Mouse (Mus musculus): Measurements from ENCODE around the gene Olr1.

Gene Olr1

DNA sequence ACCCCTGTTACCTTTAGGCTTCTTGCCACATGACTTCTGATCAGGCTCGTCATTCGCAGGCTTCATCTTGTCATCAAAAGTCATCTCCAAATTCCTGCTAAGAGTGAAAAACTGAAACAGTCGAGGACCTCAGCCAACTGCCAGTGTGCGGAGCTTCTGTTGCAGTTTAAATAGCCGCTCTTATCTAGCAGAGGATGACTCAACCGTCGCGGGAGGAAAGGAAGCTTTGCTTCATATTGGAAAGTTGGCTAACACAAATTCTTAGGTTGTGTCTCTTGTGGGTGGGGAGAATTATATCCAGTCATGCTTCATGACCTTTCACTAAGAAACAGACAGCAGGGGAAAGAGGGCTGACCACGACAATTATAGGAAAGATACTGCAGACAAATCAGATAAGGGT, at the start of gene Olr1:
Olr1 (minus strand) TSS at position 142 of the 400 bp plus-strand sequence.
- no peak for DNase-seq (ENCODE audit: low read depth)

DNA sequence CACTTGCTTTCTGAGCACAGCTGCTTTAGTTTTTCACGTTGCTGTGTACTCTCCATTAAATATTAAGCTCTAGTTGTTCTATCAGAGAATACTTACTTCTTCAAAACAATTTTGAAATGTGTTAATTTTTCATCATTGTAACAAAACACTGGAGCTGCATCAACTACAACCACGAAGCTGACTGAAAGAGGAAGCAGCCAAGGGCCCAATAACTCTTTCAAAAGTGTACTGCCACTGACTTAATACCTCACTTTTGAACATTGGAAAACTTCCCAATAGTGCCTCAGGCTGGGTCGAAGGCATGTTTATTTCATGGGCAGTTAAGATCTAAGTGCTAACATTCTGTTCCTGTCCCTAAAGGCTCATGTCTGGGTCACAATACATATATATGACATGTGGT, 41.0 kb upstream of the Olr1 start:
- DNase-seq (ENCODE audit: low read depth), result no peak

DNA sequence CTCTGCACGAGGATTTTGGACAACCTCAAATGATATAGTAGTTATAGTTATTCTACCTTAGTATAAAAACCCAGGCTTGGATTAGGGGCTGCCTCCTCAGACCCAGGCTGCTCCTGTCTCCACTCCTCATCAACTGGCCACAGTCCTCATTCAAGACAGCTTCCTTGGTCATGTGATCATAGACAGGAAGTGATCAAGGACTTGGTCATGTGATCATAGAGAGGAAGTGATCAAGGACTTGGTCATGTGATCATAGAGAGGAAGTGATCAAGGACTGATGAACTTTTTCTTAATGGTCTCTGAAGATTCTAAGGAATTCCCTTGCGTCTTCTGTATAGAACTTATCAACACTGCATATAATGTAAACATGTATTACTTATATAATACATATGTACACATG, 40.3 kb upstream of the Olr1 start:
- no peak for DNase-seq (ENCODE audit: low read depth)

DNA sequence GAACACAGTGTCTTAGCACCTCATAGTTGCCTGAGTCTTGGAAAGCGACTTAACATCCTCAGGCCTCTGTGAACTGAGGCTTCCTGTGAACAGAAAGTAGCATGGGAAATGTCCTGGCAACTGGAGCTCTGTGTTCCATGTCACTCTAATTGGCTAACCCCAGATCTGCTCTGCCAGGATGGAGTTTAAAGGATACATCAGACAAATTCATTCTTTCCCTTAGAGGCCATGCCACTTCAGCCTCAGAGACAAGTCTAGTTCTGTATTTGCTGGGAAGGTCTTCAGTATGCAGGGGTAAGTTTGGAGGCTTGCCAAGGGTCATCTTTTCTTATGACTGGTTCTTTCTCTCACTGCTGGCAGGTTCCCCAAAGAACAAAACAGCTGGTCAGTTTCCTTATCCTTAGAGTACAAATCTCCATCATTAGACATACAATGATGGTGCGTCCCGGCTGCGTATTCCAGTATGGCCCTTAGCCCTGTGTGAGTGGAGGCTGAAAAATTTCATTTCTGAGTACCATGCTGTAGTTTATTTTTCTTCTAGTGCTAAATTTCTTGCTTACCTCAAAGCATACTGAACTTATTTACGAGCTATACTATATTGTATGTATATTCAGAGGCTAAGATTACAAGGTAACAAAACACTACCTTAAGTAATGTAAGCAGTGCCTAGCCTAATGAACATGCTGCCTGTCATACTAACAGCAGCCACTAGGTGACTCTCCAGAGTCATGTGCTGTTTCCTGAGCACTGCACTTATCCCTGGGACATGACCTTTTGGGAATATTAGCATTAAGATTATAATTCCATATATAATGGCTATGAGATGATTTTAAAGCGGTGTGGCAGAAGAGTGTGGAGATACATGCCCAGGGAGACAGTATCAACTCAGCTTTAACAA, 37.0 kb upstream of the Olr1 start:
- peak; percentile 49 for DNase-seq (ENCODE audit: low read depth)

DNA sequence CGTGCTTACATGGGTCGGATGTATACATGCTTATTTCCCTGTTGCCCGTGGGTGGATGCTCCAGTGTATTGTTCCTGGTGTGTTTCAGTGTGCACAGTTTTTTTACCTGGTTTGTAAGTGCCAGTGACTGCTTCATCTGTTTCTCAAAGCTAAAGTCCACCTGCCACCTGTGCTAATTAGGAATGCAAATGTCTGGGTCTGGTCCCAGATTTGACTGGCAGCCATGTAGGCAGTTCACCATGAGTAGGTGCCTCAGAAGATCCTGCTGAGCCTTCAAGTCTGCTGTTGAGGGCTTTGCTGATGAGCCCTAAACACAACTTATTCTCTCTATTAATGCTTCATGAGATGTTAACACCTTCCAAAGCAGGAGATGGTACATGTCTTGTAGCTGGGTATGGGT, 35.6 kb upstream of the Olr1 start:
- no peak for DNase-seq (ENCODE audit: low read depth)

DNA sequence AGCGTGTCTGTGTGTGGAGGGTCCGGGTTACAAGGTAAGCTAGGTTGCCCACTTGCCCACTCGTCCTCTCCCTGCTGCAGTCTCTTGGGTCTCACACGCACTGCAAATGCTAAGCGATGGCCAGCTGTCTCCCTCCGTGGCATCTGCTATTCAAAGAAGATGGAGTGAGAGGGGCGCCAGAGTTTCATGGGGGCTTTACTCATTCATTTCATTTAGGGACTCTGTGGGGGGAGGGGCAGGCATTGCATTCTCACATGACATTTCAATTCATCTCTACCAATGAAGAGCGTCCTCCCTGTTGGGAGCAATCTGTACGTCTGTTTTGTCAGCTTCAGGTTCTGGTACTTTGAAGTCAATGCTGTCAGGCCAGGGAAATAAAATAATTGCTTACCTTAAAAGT, 35.0 kb upstream of the Olr1 start:
- no peak for DNase-seq (ENCODE audit: low read depth)

DNA sequence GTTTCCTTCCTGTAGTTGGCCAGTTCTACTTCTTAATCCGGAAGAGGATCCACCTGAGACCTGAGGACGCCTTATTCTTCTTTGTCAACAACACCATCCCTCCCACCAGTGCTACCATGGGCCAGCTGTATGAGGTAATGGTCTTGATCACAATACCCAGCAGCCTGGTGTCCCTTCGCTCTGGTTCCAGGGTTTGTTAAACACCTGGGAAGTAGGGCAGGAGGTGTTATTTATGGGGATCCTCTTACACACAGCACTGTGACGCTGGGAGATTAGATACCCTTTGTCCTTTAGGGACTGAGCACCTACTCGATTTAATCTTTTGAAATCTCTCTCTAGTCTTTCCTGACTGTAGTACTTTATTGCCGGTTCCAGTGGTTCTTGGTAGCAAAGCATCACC, 31.6 kb upstream of the Olr1 start:
- DNase-seq (ENCODE audit: low read depth), result no peak

DNA sequence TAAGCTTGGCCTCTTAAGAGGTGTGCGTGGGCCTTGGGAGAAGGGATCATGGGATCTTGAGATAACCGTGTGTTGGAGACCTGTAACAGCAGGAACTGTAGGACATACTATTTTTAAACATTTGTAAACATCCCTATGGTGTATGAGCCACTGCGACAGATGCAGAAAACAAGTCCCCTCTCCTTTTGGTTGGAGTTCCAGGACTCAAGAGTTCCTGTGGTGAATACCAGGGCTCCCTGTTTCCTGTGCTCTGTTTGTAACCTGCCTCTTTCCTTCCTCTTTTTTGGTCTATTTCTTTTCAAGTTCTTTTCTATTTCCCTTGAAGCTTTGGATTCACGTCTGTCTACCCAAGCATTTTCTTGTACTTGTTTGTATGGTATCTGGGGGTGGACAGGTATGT, 28.8 kb upstream of the Olr1 start:
- no peak for DNase-seq (ENCODE audit: low read depth)

DNA sequence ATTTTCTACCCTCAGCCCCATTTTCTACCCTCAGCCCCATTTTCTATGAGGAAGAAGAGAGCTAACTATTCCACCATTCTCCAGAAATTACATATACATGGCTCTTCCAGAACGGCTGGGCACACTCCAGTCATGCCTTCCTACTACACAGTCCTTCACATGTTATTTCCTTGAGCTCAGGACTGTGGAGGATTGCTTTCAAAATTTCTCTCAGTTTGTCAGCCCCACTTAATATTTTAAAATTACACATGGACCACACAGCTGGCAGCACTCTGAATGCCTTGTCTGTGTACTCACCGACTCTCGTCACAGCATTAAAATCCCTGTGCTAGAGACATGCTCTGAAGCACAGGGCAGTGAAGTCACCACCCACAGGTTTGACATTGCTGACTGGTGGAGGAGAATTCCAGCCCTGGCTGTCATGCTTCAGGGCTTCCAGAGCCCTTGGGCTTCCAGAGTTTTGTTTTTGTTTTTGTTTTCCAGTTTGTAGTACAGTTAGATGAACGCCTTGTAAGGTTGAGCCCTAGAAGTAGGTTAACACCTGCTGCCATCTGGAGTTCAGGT, 27.7 kb upstream of the Olr1 start:
- no peak for DNase-seq (ENCODE audit: low read depth)

DNA sequence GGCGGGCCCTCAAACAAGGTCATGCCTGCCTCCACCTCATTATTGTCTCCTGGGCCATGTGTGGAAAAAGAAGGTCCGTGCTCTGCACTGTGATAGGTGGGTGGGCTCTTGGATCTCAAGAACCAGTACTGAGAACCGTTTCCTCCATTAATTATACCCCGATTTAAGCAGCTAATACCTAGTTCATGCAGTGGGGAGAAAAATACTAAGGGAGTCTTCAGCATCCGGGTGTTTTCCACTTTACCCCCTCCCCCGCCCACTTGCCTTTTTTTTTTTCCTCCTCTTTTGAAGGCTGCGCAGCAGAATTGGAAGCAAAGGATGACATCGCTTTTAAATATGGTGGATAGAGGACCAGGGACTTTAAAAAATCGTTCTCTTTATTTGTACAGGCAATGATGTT, 27.1 kb upstream of the Olr1 start:
- no peak for DNase-seq (ENCODE audit: low read depth)

DNA sequence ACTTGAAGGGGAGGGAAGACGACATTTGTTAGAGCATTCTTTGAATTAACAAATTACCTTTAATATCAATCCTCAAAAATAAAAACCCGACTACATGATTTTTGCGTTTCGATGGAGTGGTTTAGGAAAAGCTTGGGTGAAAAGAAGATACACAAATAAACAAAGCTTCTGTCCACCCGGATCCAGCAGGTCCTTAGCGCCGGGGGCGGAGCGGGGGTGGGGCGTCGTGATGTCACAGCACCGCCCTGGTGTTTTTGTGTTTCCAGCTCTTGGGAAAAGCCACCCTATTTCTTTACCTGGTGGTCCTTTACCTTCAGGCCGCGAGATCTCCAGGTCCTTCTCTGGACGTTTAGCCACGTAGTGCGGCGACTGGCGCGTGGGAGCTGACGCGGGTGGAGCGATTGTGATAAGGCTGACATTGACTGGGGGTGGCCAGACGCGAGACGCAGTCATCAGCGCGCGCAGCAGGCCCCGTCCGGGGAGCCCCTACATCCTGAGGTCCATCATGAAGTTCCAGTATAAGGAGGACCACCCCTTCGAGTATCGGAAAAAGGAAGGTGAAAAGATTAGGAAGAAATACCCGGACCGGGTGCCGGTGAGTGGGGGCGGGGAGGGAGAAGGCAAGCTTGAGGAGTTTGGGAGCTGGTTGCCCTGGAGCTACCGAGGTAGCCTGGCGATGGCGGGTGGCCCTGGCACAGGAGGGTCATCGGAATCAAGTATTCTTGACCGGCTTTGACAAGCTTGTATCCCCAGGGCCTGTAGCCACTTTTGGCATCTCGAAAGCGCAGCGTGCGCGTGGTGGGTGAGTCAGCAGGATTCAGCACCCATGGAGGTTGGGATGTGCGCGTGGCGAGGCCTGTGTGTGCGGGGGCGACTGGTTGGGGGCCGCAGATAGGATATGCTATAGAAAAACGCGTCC, 26.2 kb upstream of the Olr1 start, which contains the start of gene Gabarapl1:
Gabarapl1 (plus strand) TSS at position 219 of the 919 bp plus-strand sequence.
- peak; percentile 54 for DNase-seq (ENCODE audit: low read depth)

DNA sequence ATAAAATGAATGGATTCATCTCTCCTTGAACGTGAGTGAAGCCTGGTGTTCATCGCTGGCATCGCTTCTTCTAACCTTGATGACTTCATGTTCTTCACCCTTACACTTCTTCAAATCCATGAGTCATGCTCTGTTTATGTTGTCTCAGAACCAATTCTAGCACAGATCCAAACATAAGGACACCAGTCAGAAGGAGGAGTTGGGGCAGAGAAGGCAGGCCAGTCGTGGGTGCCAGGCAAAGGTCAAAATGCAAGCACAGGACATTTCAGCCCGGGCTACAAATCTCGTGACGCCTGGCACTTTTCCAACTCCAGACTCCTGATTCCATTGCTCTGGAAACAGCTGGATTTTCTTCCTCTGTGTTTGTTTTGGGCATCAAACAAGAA, 25.6 kb upstream of the Olr1 start:
- peak; percentile 64 for DNase-seq (ENCODE audit: low read depth)

DNA sequence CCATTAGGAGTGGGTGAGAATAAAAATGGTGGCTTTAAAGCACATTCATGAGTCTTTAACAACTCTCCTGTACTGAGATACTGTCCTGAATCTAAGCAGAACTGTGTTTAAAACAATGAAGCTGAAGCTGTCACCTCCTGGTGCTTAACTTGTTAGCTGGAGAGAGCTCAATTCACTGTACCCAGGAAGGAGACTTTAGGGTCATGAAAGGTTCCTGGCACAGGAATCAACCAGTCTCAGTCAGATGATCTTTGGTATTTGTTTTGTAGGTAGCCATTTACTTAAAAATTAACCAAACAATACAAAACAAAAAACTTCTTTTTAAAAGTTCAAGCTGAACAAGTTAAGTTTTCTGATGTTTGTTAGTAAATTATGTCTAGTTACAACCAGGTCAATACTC, 23.3 kb upstream of the Olr1 start:
- no peak for DNase-seq (ENCODE audit: low read depth)

DNA sequence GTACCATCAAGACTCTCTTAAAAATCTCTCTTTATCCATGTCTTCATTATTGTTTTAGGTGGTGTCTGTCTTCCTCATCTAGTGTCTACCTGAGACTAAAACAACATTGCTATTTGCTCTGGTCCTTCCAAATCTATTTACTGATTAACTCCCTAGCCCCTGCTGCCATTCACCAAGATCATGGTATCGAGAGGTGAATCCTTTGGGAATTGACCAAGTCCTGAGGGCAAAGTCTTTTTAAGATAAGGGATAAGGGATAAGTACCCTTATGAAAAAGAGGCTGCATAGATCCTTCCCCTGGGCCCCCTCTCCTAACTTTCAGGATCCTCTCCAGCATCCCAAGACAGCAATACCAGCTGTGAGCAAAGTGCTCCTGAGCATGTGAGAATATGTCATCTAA, 22.6 kb upstream of the Olr1 start:
- DNase-seq (ENCODE audit: low read depth), result no peak

DNA sequence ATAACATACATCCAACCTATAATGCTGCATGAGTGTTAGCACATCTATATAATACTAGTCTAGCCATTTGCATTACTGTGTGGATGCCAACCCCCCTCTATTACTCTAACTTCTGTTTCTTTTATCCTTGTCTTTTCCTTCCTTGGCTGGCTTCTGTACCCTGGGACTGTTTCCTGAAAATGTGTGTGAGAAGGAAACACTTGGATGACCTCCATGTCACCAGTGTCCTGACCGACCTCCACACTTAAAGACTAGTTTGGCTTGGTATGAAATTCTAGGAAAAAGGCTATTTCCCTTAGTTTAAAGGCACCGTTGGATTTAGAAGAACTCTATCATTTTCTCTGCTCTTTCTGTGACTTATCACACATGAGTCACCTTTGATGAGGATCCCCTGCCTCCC, 20.5 kb upstream of the Olr1 start:
- DNase-seq (ENCODE audit: low read depth), result no peak

DNA sequence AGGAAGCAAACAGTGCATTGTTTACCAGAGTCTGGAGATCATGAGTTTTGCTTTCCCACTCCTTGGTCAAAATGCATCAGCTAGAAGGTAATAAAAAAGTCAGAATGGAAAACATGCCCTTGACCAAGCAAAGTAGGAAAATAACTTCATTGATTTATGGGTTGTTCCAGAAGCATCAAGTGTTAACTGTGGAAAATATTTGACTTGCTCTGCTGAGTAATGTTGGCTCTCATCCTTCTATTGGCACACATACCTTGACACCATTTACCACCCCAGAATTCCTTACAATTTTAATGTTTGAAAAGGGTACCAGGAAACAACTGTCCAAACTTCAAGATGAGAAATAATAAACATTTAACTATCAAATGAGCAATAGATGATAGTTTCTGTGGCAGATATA, 19.1 kb upstream of the Olr1 start:
- DNase-seq (ENCODE audit: low read depth), result no peak

DNA sequence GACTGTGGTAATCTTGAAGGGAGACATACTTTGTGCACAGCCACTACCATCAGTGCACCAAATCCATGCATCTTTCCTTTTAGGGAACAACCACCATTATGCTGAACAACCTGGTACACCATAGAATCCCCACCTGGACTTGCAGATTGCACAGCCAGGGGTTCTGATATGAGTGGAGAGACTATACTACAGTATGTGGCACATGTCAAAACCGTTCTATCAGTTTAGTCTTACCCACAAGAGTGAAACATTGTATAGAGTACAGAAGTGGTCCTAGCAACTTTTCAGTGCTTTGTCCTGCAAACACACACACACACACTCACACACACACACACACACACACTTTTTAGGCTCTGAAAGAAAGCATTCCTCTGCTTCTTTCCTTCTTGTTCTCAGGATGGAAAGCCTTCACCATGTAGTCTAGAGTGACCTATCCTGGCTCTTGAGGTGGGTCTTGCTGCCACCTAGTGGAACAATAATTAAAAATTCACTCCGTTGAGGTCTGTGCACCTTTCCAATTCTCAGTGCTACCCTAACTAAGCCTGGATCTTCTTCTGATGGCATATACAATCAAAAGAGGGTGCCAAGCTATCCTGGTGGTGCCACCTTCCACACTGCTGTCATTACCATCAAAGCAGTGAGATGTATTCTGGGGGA, 10.9 kb upstream of the Olr1 start:
- no peak for DNase-seq (ENCODE audit: low read depth)

DNA sequence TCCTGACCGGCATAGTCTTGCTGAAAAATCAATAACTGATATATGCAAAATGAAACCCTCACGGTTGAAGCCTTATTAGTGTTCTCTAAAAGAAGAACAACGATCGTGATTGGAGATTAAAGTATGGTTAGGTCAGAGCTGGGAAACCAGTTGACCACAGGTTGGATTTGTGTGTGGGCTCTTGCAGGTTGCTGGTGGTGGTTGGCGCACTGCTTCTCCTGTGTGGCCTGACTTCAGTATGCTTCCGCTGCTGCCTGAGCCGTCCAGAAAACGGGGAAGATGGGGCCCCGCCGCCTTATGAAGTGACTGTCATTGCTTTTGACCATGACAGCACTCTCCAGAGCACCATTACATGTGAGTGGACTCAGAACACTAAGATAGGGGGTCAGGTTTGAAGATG, 9.4 kb upstream of the Olr1 start:
- DNase-seq (ENCODE audit: low read depth), result no peak

DNA sequence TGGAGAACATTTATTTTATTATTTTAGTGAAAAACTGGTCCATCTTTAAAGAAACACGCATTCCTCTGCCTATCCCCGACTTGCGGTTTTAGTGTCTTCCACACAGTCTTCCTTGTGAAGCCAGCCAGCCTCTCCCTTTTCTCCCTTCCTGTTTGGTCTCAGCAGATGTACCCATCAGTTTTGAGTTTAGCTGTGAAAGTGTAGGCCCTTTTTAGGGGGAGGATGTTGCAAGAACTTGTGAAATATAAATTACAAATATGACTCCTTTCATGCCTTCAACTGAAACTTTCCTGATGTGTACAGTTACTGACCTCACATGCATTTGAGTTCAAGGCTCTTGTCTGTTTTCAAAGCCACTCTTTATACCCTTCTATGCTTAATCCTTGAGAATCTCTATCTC, 8.1 kb upstream of the Olr1 start:
- no peak for DNase-seq (ENCODE audit: low read depth)

DNA sequence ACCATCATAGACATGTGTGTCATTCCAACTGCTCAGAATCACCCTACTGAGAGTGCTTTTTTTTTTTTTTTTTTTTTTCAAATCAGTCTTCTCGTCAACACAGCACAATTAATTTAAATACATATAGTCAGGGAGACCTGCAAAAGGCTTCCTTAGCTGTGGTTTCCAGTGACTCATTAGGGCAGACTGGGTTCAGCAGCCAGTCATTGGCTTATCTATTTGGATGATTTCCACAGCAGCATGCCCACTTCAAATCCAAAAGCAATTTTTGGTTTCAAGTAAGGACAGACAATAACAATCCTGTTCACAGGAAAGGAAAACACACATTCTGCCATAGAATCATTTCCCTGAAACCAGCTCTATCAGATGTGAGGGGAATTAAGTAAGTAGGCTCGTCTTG, 7.4 kb upstream of the Olr1 start:
- DNase-seq (ENCODE audit: low read depth), result no peak

DNA sequence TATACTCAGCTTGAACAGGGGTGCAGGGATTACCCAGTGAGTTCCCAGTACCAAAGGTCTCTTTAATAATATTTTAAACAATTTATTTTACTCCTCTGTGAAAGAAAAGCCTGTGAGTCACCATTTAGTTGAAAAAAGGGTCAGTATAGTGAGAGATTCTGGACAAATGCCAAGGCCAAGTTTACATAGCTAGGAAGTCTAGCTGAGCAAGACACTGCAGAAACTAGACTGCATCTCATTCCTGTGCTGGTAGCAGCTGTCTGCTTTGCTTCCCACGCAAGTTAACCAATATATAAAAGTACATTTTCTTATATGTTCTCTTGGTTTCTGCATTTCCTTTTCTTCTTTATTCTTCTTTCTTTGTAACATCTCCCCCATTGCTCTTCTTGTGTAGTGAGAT, 6.4 kb upstream of the Olr1 start:
- DNase-seq (ENCODE audit: low read depth), result no peak

DNA sequence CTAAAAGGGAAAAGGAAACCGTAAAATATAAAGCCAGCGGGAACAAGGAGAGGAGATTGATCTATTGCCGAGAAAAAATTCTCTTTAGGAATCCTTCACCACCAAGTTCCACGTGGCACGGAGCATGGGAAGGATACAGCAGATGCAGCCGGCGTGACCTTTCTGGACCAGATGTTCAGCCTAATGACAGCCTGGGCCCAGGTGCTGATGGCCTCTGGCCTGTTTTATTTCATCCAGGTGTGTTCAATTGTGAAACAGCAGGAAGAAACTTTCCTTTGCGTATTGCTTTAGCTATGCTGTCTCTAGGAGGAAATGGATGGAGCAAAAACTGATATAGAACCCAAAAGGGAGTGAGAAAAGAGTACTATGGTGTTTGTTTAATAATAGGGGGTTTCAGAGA, 5.9 kb upstream of the Olr1 start:
- no peak for DNase-seq (ENCODE audit: low read depth)
